Mouse (Mus musculus): Measurements from ENCODE around the gene Ghitm.

DNA sequence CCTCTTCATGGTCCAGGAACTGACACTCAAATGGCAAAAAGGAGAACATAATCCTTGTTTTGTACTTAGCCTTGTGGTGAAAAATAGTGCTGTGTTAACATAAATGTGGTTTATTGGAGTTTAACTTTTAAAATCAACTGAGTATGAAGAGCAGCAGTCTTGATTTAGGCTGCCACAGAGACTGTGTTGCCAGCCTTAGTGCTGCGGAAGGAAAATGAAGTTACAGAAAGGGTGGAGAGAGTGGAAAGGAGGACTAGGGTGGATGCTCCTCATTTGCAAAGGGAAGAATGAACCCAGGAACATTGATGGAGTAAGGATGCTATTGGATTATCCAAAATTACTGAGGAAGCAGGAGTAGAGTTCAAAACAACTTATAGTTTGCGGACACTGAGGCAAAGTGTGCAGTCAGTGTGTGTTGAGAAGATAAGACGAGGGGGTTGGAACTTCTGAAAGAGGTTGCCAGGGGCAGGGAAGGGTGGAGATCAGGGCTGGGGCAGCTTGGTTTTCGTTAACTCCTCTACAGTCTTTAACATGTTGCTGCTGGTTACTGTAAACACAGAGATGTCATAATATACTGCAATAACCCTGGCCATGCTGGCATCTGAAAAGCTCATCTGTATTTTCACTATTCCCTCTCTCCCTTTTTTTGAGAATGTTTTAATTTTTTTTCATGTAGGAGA lies 28.3 kb upstream of the Ghitm start:
- TF ChIP-seq CTCF (IDR thresholded peaks at IDR 0.05; ENCODE audit: borderline replicate concordance, insufficient read depth, low read depth, low read length) (no peak), POLR2A (IDR thresholded peaks at IDR 0.05; ENCODE audit: borderline replicate concordance, insufficient read depth, low read length) (no peak)

Measured in cerebellum, adult 2 months (tissue).